In the genomic region with DNA sequence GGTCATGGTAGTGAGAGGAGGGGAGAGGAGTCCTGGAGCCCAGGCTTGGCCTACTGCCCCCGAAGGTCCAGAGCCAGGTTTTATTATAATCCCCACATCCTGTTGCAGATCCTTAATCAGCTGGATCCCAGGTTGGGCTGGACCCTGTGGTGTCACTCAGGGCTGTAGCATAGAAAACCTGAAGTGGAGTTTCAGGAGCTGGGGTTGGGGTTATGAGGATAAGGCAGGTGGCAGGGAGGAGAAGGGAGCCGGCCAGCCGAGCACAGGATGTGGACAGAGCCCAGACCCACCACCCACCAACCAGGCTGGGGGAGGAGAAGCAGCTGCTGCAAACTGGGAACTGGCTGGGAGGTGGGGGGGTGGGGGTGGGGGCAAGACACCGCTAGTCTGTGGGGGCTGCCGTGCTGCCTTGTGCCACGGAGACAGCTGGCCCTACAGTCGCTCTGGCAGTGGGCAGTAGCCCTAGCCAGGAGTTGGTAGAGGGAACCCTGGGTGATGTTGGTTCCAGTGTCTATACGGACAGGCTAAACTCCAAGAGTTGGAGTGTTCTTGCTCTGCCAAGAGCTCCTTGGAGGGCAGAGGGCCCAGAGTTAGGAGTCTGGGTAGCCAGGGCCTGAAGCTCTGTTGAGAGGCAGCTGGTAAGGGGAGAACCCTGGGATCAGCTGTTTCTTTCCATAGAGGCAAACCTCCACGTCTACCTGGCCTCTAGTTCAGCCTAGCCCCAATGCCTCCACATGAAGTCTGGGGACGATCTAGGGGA, we compare ENCODE assay signal across 9 mouse cellular contexts.
DNase-seq lines count a peak whose midpoint lies in the region; ATAC-seq and TF ChIP-seq lines count a peak whose summit lies in the region.
"Had no signal": no experiment of that assay in that cellular context is flagged by ENCODE, and none has a peak within 500 bp of the region (broad histone marks: within the 10 kb centered on the region; RNA-seq: fewer than 3 reads in every experiment).

No protein-coding gene starts in this region.

- peaks cover 13% of the 10 kb centered on the region for H3K4me1 ChIP-seq in heart, adult 2 months (ENCODE audit: control insufficient read depth, insufficient read depth, low read length)
- peaks cover 35% of the 10 kb centered on the region for H3K4me1 ChIP-seq in lung, embryonic 15.5 days

- H3K4me2 ChIP-seq in lung, embryonic 15.5 days = no peak overlapping the region
- H3K4me2 ChIP-seq: embryonic facial prominence, embryonic 13.5 days had no signal

- intact Hi-C loops in heart, adult 2 months (cut with DNase I) = loop anchor here (1.0 to 5.0 kb wide), 2 partner anchors 111 to 132 kb away; partner anchors contain the start of gene Casz1

- no peak overlapping the region for H3K4me3 ChIP-seq in heart, adult 2 months
- H3K4me3 ChIP-seq in lung, embryonic 15.5 days = no peak overlapping the region
- H3K4me3 ChIP-seq: embryonic facial prominence, embryonic 13.5 days had no signal

- 52% methylated on average over 10 of the region's 10 CpGs for WGBS in heart, adult 2 months
- 41% methylated on average over 10 of the region's 10 CpGs for WGBS in lung, embryonic 15.5 days

- H3K9ac ChIP-seq in heart, adult 2 months (ENCODE audit: low read depth, low read length) = no peak overlapping the region
- no peak overlapping the region for H3K9ac ChIP-seq in lung, embryonic 15.5 days
- H3K9ac ChIP-seq: embryonic facial prominence, embryonic 13.5 days had no signal

- no peaks in the 10 kb centered on the region for H3K9me3 ChIP-seq in lung, embryonic 15.5 days
- H3K9me3 ChIP-seq: embryonic facial prominence, embryonic 13.5 days had no signal

- H3K36me3 ChIP-seq in heart, adult 2 months (ENCODE audit: control insufficient read depth, insufficient read depth, low read length) = 0 out of 2 replicates have a peak, but pooled peaks cover 2% of the 10 kb centered on the region
- no peaks in the 10 kb centered on the region for H3K36me3 ChIP-seq in lung, embryonic 15.5 days
- H3K36me3 ChIP-seq: embryonic facial prominence, embryonic 13.5 days had no signal

- no peak for TF ChIP-seq POLR2A in heart, adult 2 months (IDR thresholded peaks at IDR 0.05; ENCODE audit: insufficient read depth, low read depth, low read length)

- H3K79me2 ChIP-seq in heart, adult 2 months (replicated peaks; ENCODE audit: control insufficient read depth, insufficient read depth, low read length) = no peaks in the 10 kb centered on the region; the same call in none of the 2 replicates

- no peak overlapping the region for H3K27ac ChIP-seq in heart, adult 2 months
- H3K27ac ChIP-seq in lung, embryonic 15.5 days = no peak overlapping the region
- H3K27ac ChIP-seq: embryonic facial prominence, embryonic 13.5 days had no signal

- no peaks in the 10 kb centered on the region for H3K27me3 ChIP-seq in heart, adult 2 months (ENCODE audit: control insufficient read depth, insufficient read depth, low read length)
- no peaks in the 10 kb centered on the region; the same call in 1 of the 2 replicates for H3K27me3 ChIP-seq in lung, embryonic 15.5 days

- peak; percentile 94 for DNase-seq in MN1 (ENCODE audit: low spot score)
- peak; percentile 86 for DNase-seq in embryo, embryonic 10 days (ENCODE audit: low spot score)
- peak; percentile 46 to 64 for DNase-seq in heart, adult 2 months
- peak; percentile 74 for DNase-seq in kidney, adult 11 months
- DNase-seq in retina, embryonic 14.5 days (ENCODE audit: low spot score) = peak; percentile 90
- DNase-seq in urinary bladder, adult 2 months (ENCODE audit: low spot score) = no peak
- DNase-seq in cerebellum, adult 11-12 months = no peak

- TF ChIP-seq CTCF in heart, adult 2 months (IDR thresholded peaks at IDR 0.05) = no peak

- peak; percentile 64; the same call in 1 of the 2 replicates for ATAC-seq in lung, embryonic 15.5 days (ENCODE audit: borderline replicate concordance, extremely low read depth, low FRiP score, low TSS enrichment)

- TF ChIP-seq EP300 in heart, adult 2 months (IDR thresholded peaks at IDR 0.05; ENCODE audit: insufficient read depth, low read depth, low read length) = no peak

Comparison
In these comparisons a context has a peak if more than half of its experiments do, and no peak if none do; other contexts are left out.
1. DNase-seq: peak in MN1 (single experiment), embryo, embryonic 10 days (single experiment), heart, adult 2 months (2 of 2), kidney, adult 11 months (single experiment) and retina, embryonic 14.5 days (single experiment); none in urinary bladder, adult 2 months (single experiment) and cerebellum, adult 11-12 months (single experiment).